Mouse (Mus musculus): Measurements from ENCODE around the gene H2al1n. TPM values are rescaled to one million over a fixed set of nuclear protein-coding genes. Genes with fewer than 3 reads are reported as not detected.
A peak's percentile ranks its signal among the peaks of the same experiment; 100 is the strongest.
"Not testable (repeated sequence)": the region's sequence is repeated elsewhere in the genome, so short reads cannot be mapped to it uniquely, and the experiment has no call there.

The H2al1n gene
- not detected for total RNA-seq (2021)

DNA sequence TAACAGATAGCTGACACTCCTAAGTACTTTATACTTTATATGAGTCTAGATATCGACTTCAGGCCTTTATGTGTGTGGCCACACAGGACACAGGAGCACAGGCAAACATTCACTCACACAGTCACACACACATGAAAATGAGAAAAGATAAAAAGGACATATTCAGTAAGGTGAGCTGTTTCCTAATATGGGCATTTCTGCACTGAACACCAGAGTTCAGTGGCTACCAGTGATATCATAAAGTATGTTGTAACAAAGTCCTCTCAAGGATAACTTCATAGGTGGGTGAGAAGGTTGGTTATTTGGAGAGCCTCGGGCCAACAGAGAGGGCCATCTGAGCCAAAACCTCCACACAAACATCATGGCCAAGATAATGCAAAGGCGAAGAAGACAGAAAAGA, at the start of gene H2al1n:
TSS of gene H2al1n (plus strand) at position 301 of the 400 bp plus-strand sequence.
- not testable (repeated sequence) for DNase-seq

DNA sequence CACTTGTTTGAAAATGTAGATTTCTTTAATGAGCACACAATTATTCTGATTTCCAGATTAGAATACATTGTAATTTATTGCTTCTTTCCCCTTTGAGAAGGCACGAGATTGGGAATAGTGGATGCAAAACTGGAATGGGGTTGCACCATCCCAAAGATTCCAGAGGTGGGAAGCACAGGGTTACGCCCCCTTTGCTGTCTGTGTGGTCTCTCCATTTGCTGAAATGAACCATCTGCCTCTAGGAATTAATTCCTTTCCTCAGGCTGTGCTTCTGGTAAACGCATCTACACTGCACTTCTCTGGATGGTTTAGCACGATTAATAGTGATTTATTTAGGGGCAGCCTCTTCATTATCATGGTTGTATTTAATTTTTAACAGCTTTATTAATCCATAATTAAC, 11.7 kb upstream of the H2al1n start:
- no peak for DNase-seq

DNA sequence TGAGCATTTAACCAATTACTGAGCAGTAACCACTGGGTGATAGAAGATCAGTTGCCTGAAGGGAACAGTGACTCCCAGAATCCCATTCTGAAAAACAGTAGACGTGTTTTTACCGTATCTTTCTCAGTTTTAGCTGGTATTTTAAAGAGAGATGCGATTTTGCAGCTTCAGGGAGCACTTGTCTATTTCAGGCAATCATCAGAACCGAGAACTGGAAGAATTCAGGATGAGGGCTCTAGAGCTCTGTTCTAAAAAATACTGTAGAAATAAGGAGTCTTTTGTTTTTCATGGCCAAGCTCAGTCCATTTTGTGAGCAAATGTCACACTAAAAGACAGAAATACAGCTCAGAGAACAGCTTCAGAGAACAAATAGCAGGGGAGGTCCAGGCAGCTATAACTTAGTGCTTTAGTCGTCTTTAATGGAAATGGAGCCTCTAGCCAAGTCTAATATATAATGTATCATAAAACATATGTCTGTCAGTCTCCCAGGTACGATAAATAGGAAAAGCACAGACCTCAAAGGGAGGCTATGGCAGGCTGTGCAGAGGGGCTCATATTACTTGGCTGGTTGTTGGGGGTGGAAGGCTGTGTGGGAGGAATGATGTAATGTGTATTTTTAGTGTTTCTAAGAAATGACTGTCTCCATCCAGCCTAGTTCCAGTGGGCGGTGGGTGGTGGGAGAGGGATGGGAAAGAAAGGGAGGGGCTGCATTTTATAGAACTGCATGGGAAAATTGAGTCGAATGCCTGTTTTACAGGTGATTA, 4.7 kb upstream of the H2al1n start:
- peak; percentile 11 for DNase-seq

- DNase-seq, result no peak
Measured at GRCm38 (mm10) chrX:14229218-14229617, 18.3 kb downstream of the H2al1n start.

DNA sequence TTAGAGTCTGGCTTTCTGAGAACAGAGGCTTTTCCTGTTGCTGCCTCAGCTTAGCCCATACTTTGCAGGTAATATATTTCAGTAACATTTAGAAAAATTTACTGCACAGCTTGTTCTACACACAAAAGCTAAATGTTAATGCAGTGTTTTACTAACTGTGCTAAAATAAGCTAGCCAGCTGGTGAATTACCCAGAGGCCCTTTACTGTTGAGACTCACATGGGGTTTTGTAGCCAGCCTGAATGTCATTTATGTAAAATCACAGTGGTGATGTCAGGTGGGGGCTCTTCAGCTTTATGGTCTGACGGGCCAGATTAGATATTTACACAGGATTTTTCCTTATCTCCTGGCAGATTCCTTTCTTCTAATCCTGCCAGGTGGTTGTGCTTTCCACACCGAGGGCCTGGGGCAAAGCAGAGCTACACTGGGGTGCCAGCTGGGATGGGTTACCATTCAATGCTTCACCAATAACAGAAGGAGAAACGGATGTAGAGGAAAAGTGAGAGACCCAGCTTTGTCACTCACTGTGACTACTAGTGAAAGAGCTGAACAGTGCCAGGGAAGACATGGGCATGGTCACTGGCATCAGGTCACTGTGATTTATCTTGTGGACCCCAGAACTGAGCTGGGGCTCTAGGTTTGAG, 48.8 kb downstream of the H2al1n start:
- no peak for DNase-seq

Data from heart, postnatal 4 days (tissue).